Mouse (Mus musculus) C2C12 (cell line): ENCODE measurements around the gene Slc41a3. TPM values are rescaled to one million over a fixed set of nuclear protein-coding genes. Genes with fewer than 3 reads are reported as not detected.
A peak's percentile ranks its signal among the peaks of the same experiment; 100 is the strongest.

Source experiments
- H3K27me3 ChIP-seq: one replicate; pipeline ENCODE4 v1.6.1; 2011; ENCODE audit not compliant: control insufficient read depth, insufficient read depth, insufficient read length
- H3K36me3 ChIP-seq: one replicate; pipeline ENCODE4 v1.6.1; 2011; ENCODE audit not compliant: control insufficient read depth, insufficient read depth
- H3K4me3 ChIP-seq: one replicate; pipeline ENCODE4 v1.5.1; 2011; ENCODE audit warnings: mild to moderate bottlenecking, control low read depth; ENCODE audit not compliant: poor library complexity, insufficient read depth, severe bottlenecking
- H3K79me2 ChIP-seq: one replicate; pipeline ENCODE4 v1.6.1; 2011; ENCODE audit not compliant: control insufficient read depth, insufficient read depth
- H3K79me3 ChIP-seq: one replicate; pipeline ENCODE4 v1.6.1; 2011; ENCODE audit warnings: low read depth, control low read depth
- H3ac ChIP-seq: one replicate; pipeline ENCODE3; 2011; ENCODE audit warnings: low read depth; ENCODE audit not compliant: control insufficient read depth, insufficient read length
- CEBPB ChIP-seq: IDR thresholded peaks from one replicate; pipeline ENCODE4 v1.6.1; 2011; ENCODE audit warnings: low read depth, mild to moderate bottlenecking, control low read depth, moderate library complexity
- CTCF ChIP-seq: IDR thresholded peaks from one replicate; pipeline ENCODE4 v1.5.1; 2011; ENCODE audit not compliant: control insufficient read depth, insufficient read depth, insufficient read length
- FOSL1 ChIP-seq: IDR thresholded peaks from one replicate; pipeline ENCODE4 v1.8.0; 2011; ENCODE audit warnings: mild to moderate bottlenecking, low read length; ENCODE audit not compliant: poor library complexity, insufficient read depth, severe bottlenecking
- MAX ChIP-seq: IDR thresholded peaks from one replicate; pipeline ENCODE4 v1.6.1; 2011; ENCODE audit warnings: mild to moderate bottlenecking, control low read depth
- MYOD1 ChIP-seq: IDR thresholded peaks from one replicate; pipeline ENCODE4 v1.6.1; 2011; ENCODE audit warnings: low read depth; ENCODE audit not compliant: control insufficient read depth, insufficient read length
- MYOG ChIP-seq: IDR thresholded peaks from one replicate; pipeline ENCODE4 v1.6.1; 2011; ENCODE audit not compliant: control insufficient read depth, insufficient read length; ENCODE audit errors: extremely low read depth
- USF1 ChIP-seq: IDR thresholded peaks from one replicate; pipeline ENCODE4 v1.6.1; 2011; ENCODE audit warnings: low read depth, mild to moderate bottlenecking, control low read depth, moderate library complexity
- polyA plus RNA-seq: library from polyadenylated mRNA; unstranded; fragments of >200 nt; fragmentation: generic; extraction: Trizol; gene quantifications from one replicate; pipeline ENCODE4 v1.2.1, GENCODE M21; 2012; ENCODE audit warnings: missing spikeins

Gene Slc41a3
- polyA plus RNA-seq, 1 experiment = 0.97 TPM

- H3K79me3 ChIP-seq = no peaks in the 10 kb centered on the region
- no peaks in the 10 kb centered on the region for H3K79me2 ChIP-seq
- H3ac ChIP-seq = no peak overlapping the region
- TF ChIP-seq FOSL1 = no peak
- TF ChIP-seq MYOG = no peak
- TF ChIP-seq CEBPB = no peak
- no peaks in the 10 kb centered on the region for H3K36me3 ChIP-seq
- peaks cover 26% of the 10 kb centered on the region for H3K27me3 ChIP-seq
- H3K4me3 ChIP-seq = no peak overlapping the region
Observed at GRCm38 (mm10) chr6:90568721-90569120, 35.8 kb upstream of the Slc41a3 start.

DNA sequence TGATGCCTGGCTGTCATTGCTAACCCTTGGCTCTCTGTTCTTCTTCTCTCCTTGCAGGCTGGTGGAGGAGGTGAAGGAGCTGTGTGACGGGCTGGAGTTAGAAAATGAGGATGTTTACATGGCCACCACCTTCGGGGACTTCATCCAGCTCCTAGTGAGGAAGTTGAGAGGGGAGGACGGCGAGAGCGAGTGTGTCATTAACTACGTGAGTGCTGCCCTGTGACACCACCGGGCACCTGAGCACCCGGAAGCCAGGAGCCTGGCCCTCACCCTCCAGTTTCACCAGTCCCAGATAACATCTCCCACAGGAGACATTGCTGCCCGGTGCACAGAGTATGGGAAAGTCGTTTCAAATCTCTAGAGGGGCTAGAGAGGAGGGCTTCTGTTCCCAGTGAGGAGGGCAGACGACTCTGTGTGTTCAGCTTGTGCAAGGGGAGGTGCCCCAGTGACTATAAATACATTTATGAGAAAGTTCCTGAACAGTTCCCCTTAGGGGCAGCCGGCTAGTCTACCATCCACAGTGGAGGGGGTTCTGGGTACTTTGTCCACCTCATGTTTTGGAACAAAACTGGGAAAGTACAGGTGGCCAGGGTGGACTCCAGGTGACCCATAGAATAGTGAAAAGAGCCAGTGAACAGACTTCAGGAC, 34.7 kb upstream of the Slc41a3 start:
- no peak overlapping the region for H3K4me3 ChIP-seq
- no peak for TF ChIP-seq MYOG
- TF ChIP-seq CTCF = no peak
- no peak for TF ChIP-seq FOSL1
- no peak for TF ChIP-seq CEBPB
- TF ChIP-seq MYOD1 = no peak
- TF ChIP-seq USF1 = no peak
- TF ChIP-seq MAX = no peak
- H3K27me3 ChIP-seq = peaks cover 26% of the 10 kb centered on the region
- no peaks in the 10 kb centered on the region for H3K79me3 ChIP-seq
- H3K79me2 ChIP-seq = no peaks in the 10 kb centered on the region
- H3K36me3 ChIP-seq = no peaks in the 10 kb centered on the region
- H3ac ChIP-seq = no peak overlapping the region

- H3K79me3 ChIP-seq = no peaks in the 10 kb centered on the region
- H3K36me3 ChIP-seq = no peaks in the 10 kb centered on the region
- H3K27me3 ChIP-seq = peaks cover 26% of the 10 kb centered on the region
- no peaks in the 10 kb centered on the region for H3K79me2 ChIP-seq
- H3ac ChIP-seq = no peak overlapping the region
- no peak overlapping the region for H3K4me3 ChIP-seq
- no peak for TF ChIP-seq MYOG
- TF ChIP-seq CEBPB = no peak
- no peak for TF ChIP-seq CTCF
- TF ChIP-seq MYOD1 = no peak
- no peak for TF ChIP-seq USF1
- no peak for TF ChIP-seq FOSL1
- TF ChIP-seq MAX = no peak
Observed at GRCm38 (mm10) chr6:90570392-90570791, 34.1 kb upstream of the Slc41a3 start.

GRCm38 (mm10) chr6:90575261-90575715, 29.2 kb upstream of the Slc41a3 start:
- Histone ChIP-seq H3K36me3 (no peaks in the 10 kb centered on the region), H3ac (no peak overlapping the region), H3K79me3 (no peaks in the 10 kb centered on the region), H3K4me3 (no peak overlapping the region), H3K79me2 (no peaks in the 10 kb centered on the region), H3K27me3 (peaks cover 26% of the 10 kb centered on the region)
- TF ChIP-seq CTCF (peak; percentile 29), MYOD1 (no peak), FOSL1 (no peak), MAX (no peak)

DNA sequence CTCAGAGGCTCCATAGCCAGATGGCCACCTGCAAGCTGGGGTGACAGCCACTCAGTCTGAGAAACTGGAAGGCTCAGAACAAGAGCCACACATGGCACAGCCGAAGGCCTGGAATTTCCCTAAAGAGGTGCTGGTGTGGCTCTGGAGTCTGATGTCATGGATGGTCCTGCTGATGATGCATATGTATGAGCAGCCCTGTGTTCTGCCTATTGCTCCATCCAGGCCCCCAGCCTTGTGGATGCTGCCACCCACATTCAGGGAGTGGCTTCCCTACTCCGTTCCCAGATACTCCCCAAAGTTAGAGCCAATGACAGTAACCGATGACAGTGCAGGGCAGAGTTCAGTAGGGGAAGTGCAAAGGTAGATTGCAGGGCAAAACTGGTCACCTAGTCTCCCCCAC, 26.4 kb upstream of the Slc41a3 start:
- Histone ChIP-seq H3K79me2 (no peaks in the 10 kb centered on the region), H3K27me3 (peaks cover 16% of the 10 kb centered on the region), H3K79me3 (no peaks in the 10 kb centered on the region), H3K4me3 (no peak overlapping the region), H3ac (no peak overlapping the region), H3K36me3 (no peaks in the 10 kb centered on the region)
- TF ChIP-seq FOSL1 (no peak), CTCF (no peak), CEBPB (no peak), MYOD1 (no peak), USF1 (no peak), MAX (no peak), MYOG (no peak)

GRCm38 (mm10) chr6:90582331-90582730, 22.2 kb upstream of the Slc41a3 start:
- H3K79me3 ChIP-seq = no peaks in the 10 kb centered on the region
- H3K79me2 ChIP-seq = no peaks in the 10 kb centered on the region
- H3K27me3 ChIP-seq = peaks cover 16% of the 10 kb centered on the region
- TF ChIP-seq MYOD1 = no peak
- no peak for TF ChIP-seq CEBPB
- no peak for TF ChIP-seq CTCF
- no peak for TF ChIP-seq MAX
- no peak for TF ChIP-seq USF1
- no peak for TF ChIP-seq MYOG
- no peak for TF ChIP-seq FOSL1
- no peaks in the 10 kb centered on the region for H3K36me3 ChIP-seq
- no peak overlapping the region for H3ac ChIP-seq
- no peak overlapping the region for H3K4me3 ChIP-seq
